Mouse (Mus musculus) ES-E14 (cell line): ENCODE data around the gene Fkbp6. TPM values are rescaled to one million over a fixed set of nuclear protein-coding genes. Genes with fewer than 3 reads are reported as not detected.

Experiments used
- DNase-seq: peaks from one replicate; pipeline ENCODE4 v3.0.0-alpha.2; 2013; ENCODE audit warnings: low read depth, low spot score
- H3K27ac ChIP-seq: 2 replicates; pipeline ENCODE4 v1.5.1; 2012; ENCODE audit warnings: low read depth, mild to moderate bottlenecking, low read length, moderate library complexity, mixed read lengths; ENCODE audit not compliant: poor library complexity, insufficient read depth, severe bottlenecking
- H3K36me3 ChIP-seq: 2 replicates; pipeline ENCODE4 v1.6.1; 2012; ENCODE audit warnings: mild to moderate bottlenecking, low read length, moderate library complexity, mixed read lengths; ENCODE audit not compliant: control insufficient read depth, poor library complexity, insufficient read depth, severe bottlenecking
- H3K4me1 ChIP-seq, 2 experiments: fragments of 150-350 bp in 1 of 2; sonication (generic) in 1 of 2; 2 replicates each; pipeline ENCODE4 v1.6.1; 2012; ENCODE audit warnings: low read length in 2 of 2, mild to moderate bottlenecking in 1 of 2, mixed read lengths in 1 of 2; ENCODE audit not compliant: control insufficient read depth in 2 of 2, insufficient read depth in 2 of 2, poor library complexity in 1 of 2
- H3K4me3 ChIP-seq, 2 experiments: fragments of 150-350 bp in 1 of 2; sonication (generic) in 1 of 2; 2 replicates each; pipeline ENCODE4 v1.5.1; 2012; ENCODE audit warnings: low read length in 2 of 2, low read depth in 1 of 2, mild to moderate bottlenecking in 1 of 2, mixed read lengths in 1 of 2; ENCODE audit not compliant: insufficient read depth in 1 of 2, poor library complexity in 1 of 2, severe bottlenecking in 1 of 2
- H3K9ac ChIP-seq: 2 replicates; pipeline ENCODE4 v1.6.1; 2012; ENCODE audit warnings: low read depth, mild to moderate bottlenecking, low read length, mixed read lengths; ENCODE audit not compliant: poor library complexity, insufficient read depth, severe bottlenecking
- H3K9me3 ChIP-seq: fragments of 150-350 bp; sonication (generic); 2 replicates; pipeline ENCODE4 v1.6.1; 2012; ENCODE audit warnings: low read depth, mild to moderate bottlenecking, low read length; ENCODE audit not compliant: control insufficient read depth, insufficient read depth
- CHD2 ChIP-seq: IDR thresholded peaks from 2 replicates; pipeline ENCODE4 v1.6.1; 2014; ENCODE audit warnings: mild to moderate bottlenecking, low read depth, low read length, inconsistent platforms
- HCFC1 ChIP-seq: IDR thresholded peaks from 2 replicates; pipeline ENCODE4 v1.6.1; 2012; ENCODE audit warnings: low read length, inconsistent platforms, borderline replicate concordance; ENCODE audit not compliant: insufficient read depth
- MAFK ChIP-seq: IDR thresholded peaks from 2 replicates; pipeline ENCODE4 v1.6.1; 2014; ENCODE audit warnings: mild to moderate bottlenecking, low read depth, low read length, inconsistent platforms; ENCODE audit not compliant: insufficient read depth
- ZC3H11A ChIP-seq: IDR thresholded peaks from 2 replicates; pipeline ENCODE4 v1.6.1; 2012; ENCODE audit warnings: low read depth, mild to moderate bottlenecking, inconsistent platforms, low read length, borderline replicate concordance
- ZNF384 ChIP-seq: IDR thresholded peaks from 2 replicates; pipeline ENCODE4 v1.6.1; 2012; ENCODE audit warnings: low read depth, low read length, inconsistent platforms
- in situ Hi-C, 2 experiments: fragments of 600-800 bp; cut with MboI; formaldehyde crosslinking; loops; one replicate each; pipeline ENCODE4 v1.15.1; 2025; ENCODE audit warnings: low sequenced_read_pairs in 2 of 2, inconsistent platforms in 1 of 2; ENCODE audit not compliant: unreplicated experiment in 2 of 2
- total RNA-seq: library from RNA; depleted of rRNA; stranded (reverse); fragments of 300-350 nt; gene quantifications from 2 replicates; pipeline ENCODE4 v1.2.3, GENCODE M21; 2012; rRNA removed

The Fkbp6 gene
- total RNA-seq, 1 experiment: 20.1 TPM

DNA sequence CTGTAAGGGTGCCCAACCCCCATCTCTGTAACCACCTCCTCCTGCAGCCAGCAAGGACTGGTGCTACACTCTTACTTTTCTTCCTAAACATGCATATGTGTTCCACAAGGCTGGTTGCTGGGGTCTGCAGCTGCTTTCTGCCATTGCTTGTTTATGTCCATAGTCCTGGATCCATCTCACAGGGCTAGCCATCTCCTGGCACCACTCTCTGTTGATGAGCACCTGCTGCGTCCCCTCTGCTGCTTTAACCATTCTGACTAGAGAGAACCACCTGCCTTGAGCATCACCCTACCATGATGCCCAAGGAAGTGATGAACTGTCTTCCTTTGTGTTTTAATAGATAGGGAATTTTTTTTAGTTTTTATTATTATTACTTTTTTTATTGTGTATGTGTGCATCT, 106.7 kb downstream of the Fkbp6 start:
- Histone ChIP-seq H3K9me3 (no peaks in the 10 kb centered on the region), H3K9ac (no peak overlapping the region), H3K27ac (no peak overlapping the region), H3K4me3 (no peak overlapping the region), H3K36me3 (peaks cover 73% of the 10 kb centered on the region), H3K4me1 (peaks cover 0 to 6% of the 10 kb centered on the region in 2 experiments; a peak in 1 of 4 replicates)
- DNase-seq: no peak
- no peak for TF ChIP-seq CHD2
- no peak for TF ChIP-seq ZC3H11A
- TF ChIP-seq ZNF384: no peak
- TF ChIP-seq MAFK: no peak
- TF ChIP-seq HCFC1: no peak
- in situ Hi-C loops: no loop called here

DNA sequence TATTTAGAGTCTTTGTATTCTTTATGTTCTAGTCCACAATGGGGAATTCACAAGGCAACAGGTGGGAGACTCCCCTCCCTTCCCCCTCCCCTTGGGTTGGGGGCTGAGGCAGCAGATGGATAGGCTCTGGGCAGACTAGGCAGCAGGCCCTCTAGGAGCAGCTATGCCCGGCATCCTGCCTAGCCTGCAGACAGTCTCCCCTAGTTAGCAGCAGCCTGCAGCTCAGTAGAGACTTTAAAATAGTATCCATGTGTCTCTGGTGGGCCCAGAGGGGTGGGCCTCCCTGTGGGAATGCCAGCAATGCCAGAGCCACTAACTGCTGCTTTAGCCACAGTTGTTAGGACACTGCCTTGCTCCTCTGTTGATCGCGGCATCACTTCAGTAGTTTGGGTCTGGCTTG, 107.2 kb downstream of the Fkbp6 start:
- in situ Hi-C loops: no loop called here
- Histone ChIP-seq H3K4me1 (peaks cover 0 to 6% of the 10 kb centered on the region in 2 experiments; a peak in 1 of 4 replicates), H3K9ac (no peak overlapping the region), H3K4me3 (no peak overlapping the region), H3K27ac (no peak overlapping the region), H3K36me3 (peaks cover 79% of the 10 kb centered on the region), H3K9me3 (no peaks in the 10 kb centered on the region)
- no peak for TF ChIP-seq MAFK
- TF ChIP-seq HCFC1: no peak
- no peak for DNase-seq

DNA sequence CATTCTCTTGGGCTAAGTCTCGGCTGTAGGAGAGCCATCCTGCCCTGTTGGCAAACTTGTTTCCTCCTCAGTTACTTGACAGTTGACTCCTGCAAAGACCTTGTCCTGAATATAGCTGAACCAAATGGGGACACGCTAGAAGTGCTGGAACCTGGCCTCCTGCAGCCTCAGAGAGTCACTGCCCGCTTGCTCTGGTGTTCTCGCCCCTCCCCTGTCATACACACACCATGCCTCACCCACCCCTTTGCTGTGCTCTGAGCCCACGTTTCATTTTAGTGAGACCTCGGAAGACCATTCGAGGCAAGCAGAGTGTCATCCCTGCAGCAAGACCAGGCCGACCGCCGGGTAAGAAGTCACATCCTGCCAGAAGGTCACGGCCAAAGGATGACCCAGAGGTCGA, 107.7 kb downstream of the Fkbp6 start:
- Histone ChIP-seq H3K9ac (no peak overlapping the region), H3K27ac (peak overlapping the region; percentile 24; the same call in 1 of the 2 replicates), H3K36me3 (peaks cover 79% of the 10 kb centered on the region), H3K9me3 (no peaks in the 10 kb centered on the region), H3K4me1 (0 out of 4 replicates have a peak, but pooled peaks cover 0 to 2% of the 10 kb centered on the region in 2 experiments), H3K4me3 (no peak overlapping the region)
- no peak for DNase-seq
- no peak for TF ChIP-seq MAFK
- TF ChIP-seq ZNF384: no peak
- no peak for TF ChIP-seq HCFC1
- no peak for TF ChIP-seq CHD2
- no peak for TF ChIP-seq ZC3H11A
- in situ Hi-C loops: no loop called here

Other genes starting within 250 kb of the Fkbp6 start
- 49.6 and 99.0 TPM in 2 replicates for gene Tbl2, start 200.4 kb downstream of the Fkbp6 start, total RNA-seq
- 15.0 and 17.5 TPM in 2 replicates for gene Bcl7b, start 181.8 kb downstream of the Fkbp6 start, total RNA-seq
- 63.1 and 70.1 TPM in 2 replicates for gene Baz1b, start 162.8 kb downstream of the Fkbp6 start, total RNA-seq
- gene Fzd9, start 98.8 kb downstream of the Fkbp6 start, total RNA-seq: 9.4 and 18.2 TPM in 2 replicates
- gene Trim50, start 3.3 kb upstream of the Fkbp6 start, total RNA-seq: 0.11 TPM in 1 of 2 replicates, not detected in the other
- gene Nsun5, start 19.9 kb upstream of the Fkbp6 start, total RNA-seq: 40.2 and 54.5 TPM in 2 replicates
- gene Pom121, start 44.5 kb upstream of the Fkbp6 start, total RNA-seq: 36.4 and 39.1 TPM in 2 replicates
- 42.9 and 55.5 TPM in 2 replicates for gene Hip1, start 195.1 kb upstream of the Fkbp6 start, total RNA-seq
- not detected in 2 replicates for gene Ccl26, start 213.5 kb upstream of the Fkbp6 start, total RNA-seq
- gene Ccl24, start 223.0 kb upstream of the Fkbp6 start, total RNA-seq: not detected in 2 replicates